Mouse (Mus musculus) myocyte (in vitro differentiated cells): ENCODE measurements around the gene Aldh1a7. TPM values are rescaled to one million over a fixed set of nuclear protein-coding genes. Genes with fewer than 3 reads are reported as not detected.

ENCODE experiments used
- H3K27me3 ChIP-seq: one replicate; pipeline ENCODE4 v1.6.1; 2011; ENCODE audit not compliant: control insufficient read depth, insufficient read depth, insufficient read length
- H3K36me3 ChIP-seq: one replicate; pipeline ENCODE4 v1.6.1; 2011; ENCODE audit not compliant: control insufficient read depth, insufficient read depth
- H3K4me2 ChIP-seq: one replicate; pipeline ENCODE4 v1.6.1; 2011; ENCODE audit warnings: low read depth, control low read depth
- H3K4me3 ChIP-seq: one replicate; pipeline ENCODE4 v1.5.1; 2011; ENCODE audit warnings: mild to moderate bottlenecking, control low read depth, moderate library complexity
- H3K79me2 ChIP-seq: one replicate; pipeline ENCODE4 v1.6.1; 2011; ENCODE audit not compliant: control insufficient read depth, insufficient read depth
- H3ac ChIP-seq: one replicate; pipeline ENCODE4 v1.6.1; 2011; ENCODE audit not compliant: control insufficient read depth, insufficient read length
- CEBPB ChIP-seq: IDR thresholded peaks from 2 replicates; pipeline ENCODE4 v1.6.1; 2011; ENCODE audit warnings: mild to moderate bottlenecking, moderate library complexity; ENCODE audit not compliant: poor library complexity, insufficient read depth, severe bottlenecking
- E2F4 ChIP-seq: IDR thresholded peaks from one replicate; pipeline ENCODE4 v1.6.1; 2011; ENCODE audit warnings: mild to moderate bottlenecking, control low read depth, moderate library complexity; ENCODE audit not compliant: insufficient read depth
- MAX ChIP-seq: IDR thresholded peaks from one replicate; pipeline ENCODE4 v1.6.1; 2011; ENCODE audit warnings: low read depth, mild to moderate bottlenecking, control low read depth
- MYOD1 ChIP-seq, 3 experiments: IDR thresholded peaks; one replicate each; pipeline ENCODE4 v1.6.1; 2011; ENCODE audit warnings: control low read depth in 2 of 3, low read depth in 2 of 3, mild to moderate bottlenecking in 2 of 3, moderate library complexity in 1 of 3; ENCODE audit not compliant: insufficient read length in 2 of 3, control insufficient read depth in 1 of 3
- MYOG ChIP-seq, 3 experiments: IDR thresholded peaks; one replicate each; pipeline ENCODE4 v1.6.1; 2011; ENCODE audit warnings: control low read depth in 2 of 3, low read depth in 2 of 3, mild to moderate bottlenecking in 2 of 3; ENCODE audit not compliant: insufficient read length in 2 of 3, control insufficient read depth in 1 of 3, insufficient read depth in 1 of 3
- POLR2A ChIP-seq: IDR thresholded peaks from one replicate; pipeline ENCODE4 v1.6.1; 2011; ENCODE audit warnings: low read depth, mild to moderate bottlenecking, control low read depth, moderate library complexity; ENCODE audit not compliant: insufficient read length
- POLR2AphosphoS2 ChIP-seq: IDR thresholded peaks from one replicate; pipeline ENCODE4 v1.6.1; 2011; ENCODE audit warnings: low read depth, control low read depth; ENCODE audit not compliant: insufficient read length
- REST ChIP-seq: IDR thresholded peaks from one replicate; pipeline ENCODE4 v1.6.1; 2011; ENCODE audit warnings: mild to moderate bottlenecking, control low read depth, moderate library complexity; ENCODE audit not compliant: insufficient read depth, insufficient read length
- SRF ChIP-seq: IDR thresholded peaks from one replicate; pipeline ENCODE4 v1.6.1; 2011; ENCODE audit warnings: low read depth; ENCODE audit not compliant: control insufficient read depth, insufficient read length
- TCF12 ChIP-seq: IDR thresholded peaks from one replicate; pipeline ENCODE4 v1.6.1; 2011; ENCODE audit warnings: mild to moderate bottlenecking, control low read depth; ENCODE audit not compliant: poor library complexity, insufficient read depth, severe bottlenecking
- TCF3 ChIP-seq: IDR thresholded peaks from one replicate; pipeline ENCODE4 v1.6.1; 2011; ENCODE audit warnings: low read depth, control low read depth; ENCODE audit not compliant: insufficient read length
- USF1 ChIP-seq: IDR thresholded peaks from one replicate; pipeline ENCODE4 v1.6.1; 2011; ENCODE audit warnings: low read depth, mild to moderate bottlenecking, control low read depth, moderate library complexity
- polyA plus RNA-seq: library from polyadenylated mRNA; unstranded; fragments of >200 nt; fragmentation: generic; extraction: Trizol; gene quantifications from one replicate; pipeline ENCODE4 v1.2.1, GENCODE M21; 2012; ENCODE audit warnings: missing spikeins

Gene Aldh1a7
- polyA plus RNA-seq, 1 experiment: not detected

- Histone ChIP-seq H3K27me3 (no peaks in the 10 kb centered on the region), H3K79me2 (no peaks in the 10 kb centered on the region), H3ac (no peak overlapping the region), H3K36me3 (no peaks in the 10 kb centered on the region), H3K4me2 (no peak overlapping the region), H3K4me3 (no peak overlapping the region)
- TF ChIP-seq USF1 (no peak), MAX (no peak), REST (no peak), TCF3 (no peak), SRF (no peak), E2F4 (no peak), TCF12 (no peak), POLR2A (no peak), MYOG (IDR thresholded peaks at IDR 0.05; ENCODE audit: control insufficient read depth in 1 of 3, insufficient read depth in 1 of 3, insufficient read length in 2 of 3, low read depth in 2 of 3) (no peak), POLR2AphosphoS2 (no peak), MYOD1 (IDR thresholded peaks at IDR 0.05; ENCODE audit: control insufficient read depth in 1 of 3, insufficient read length in 2 of 3, low read depth in 2 of 3) (no peak), CEBPB (no peak)
Measured at GRCm38 (mm10) chr19:20761675-20762426, 34.5 kb upstream of the Aldh1a7 start.

- no peak overlapping the region for H3K4me2 ChIP-seq
- H3ac ChIP-seq: no peak overlapping the region
- TF ChIP-seq POLR2A (no peak), USF1 (no peak), MYOD1 (IDR thresholded peaks at IDR 0.05; ENCODE audit: control insufficient read depth in 1 of 3, insufficient read length in 2 of 3, low read depth in 2 of 3) (no peak), MYOG (IDR thresholded peaks at IDR 0.05; ENCODE audit: control insufficient read depth in 1 of 3, insufficient read depth in 1 of 3, insufficient read length in 2 of 3, low read depth in 2 of 3) (no peak), POLR2AphosphoS2 (no peak), TCF12 (no peak), TCF3 (no peak), E2F4 (no peak), MAX (no peak), CEBPB (no peak), SRF (no peak)
- no peak overlapping the region for H3K4me3 ChIP-seq
- no peaks in the 10 kb centered on the region for H3K27me3 ChIP-seq
- H3K79me2 ChIP-seq: no peaks in the 10 kb centered on the region
- H3K36me3 ChIP-seq: no peaks in the 10 kb centered on the region
Measured at GRCm38 (mm10) chr19:20761119-20761518, 33.8 kb upstream of the Aldh1a7 start.

GRCm38 (mm10) chr19:20744630-20745029, 17.3 kb upstream of the Aldh1a7 start:
- Histone ChIP-seq H3K79me2 (no peaks in the 10 kb centered on the region), H3K36me3 (no peaks in the 10 kb centered on the region), H3K27me3 (no peaks in the 10 kb centered on the region), H3ac (no peak overlapping the region), H3K4me3 (no peak overlapping the region), H3K4me2 (no peak overlapping the region)
- no peak for TF ChIP-seq POLR2A
- no peak for TF ChIP-seq E2F4
- TF ChIP-seq MAX: no peak
- no peak for TF ChIP-seq CEBPB
- TF ChIP-seq MYOG (IDR thresholded peaks at IDR 0.05; ENCODE audit: control insufficient read depth in 1 of 3, insufficient read depth in 1 of 3, insufficient read length in 2 of 3, low read depth in 2 of 3): no peak
- TF ChIP-seq TCF12: no peak
- TF ChIP-seq REST: no peak
- TF ChIP-seq USF1: no peak
- TF ChIP-seq MYOD1 (IDR thresholded peaks at IDR 0.05; ENCODE audit: control insufficient read depth in 1 of 3, insufficient read length in 2 of 3, low read depth in 2 of 3): no peak
- TF ChIP-seq SRF: no peak
- no peak for TF ChIP-seq POLR2AphosphoS2
- no peak for TF ChIP-seq TCF3

GRCm38 (mm10) chr19:20728278-20728677, 916 bp upstream of the Aldh1a7 start:
- H3K79me2 ChIP-seq: no peaks in the 10 kb centered on the region
- H3K4me2 ChIP-seq: no peak overlapping the region
- H3ac ChIP-seq: no peak overlapping the region
- no peaks in the 10 kb centered on the region for H3K36me3 ChIP-seq
- no peak for TF ChIP-seq TCF12
- H3K4me3 ChIP-seq: no peak overlapping the region
- H3K27me3 ChIP-seq: no peaks in the 10 kb centered on the region

- no peak for TF ChIP-seq MYOG (IDR thresholded peaks at IDR 0.05; ENCODE audit: control insufficient read depth in 1 of 3, insufficient read depth in 1 of 3, insufficient read length in 2 of 3, low read depth in 2 of 3)
- TF ChIP-seq MYOD1 (IDR thresholded peaks at IDR 0.05; ENCODE audit: control insufficient read depth in 1 of 3, insufficient read length in 2 of 3, low read depth in 2 of 3): no peak
- TF ChIP-seq E2F4: no peak
- no peak for TF ChIP-seq MAX
- TF ChIP-seq TCF12: no peak
- TF ChIP-seq POLR2AphosphoS2: no peak
- no peak for TF ChIP-seq CEBPB
- TF ChIP-seq SRF: no peak
- no peak for TF ChIP-seq REST
- Histone ChIP-seq H3ac (no peak overlapping the region), H3K79me2 (no peaks in the 10 kb centered on the region), H3K27me3 (no peaks in the 10 kb centered on the region), H3K4me2 (no peak overlapping the region), H3K36me3 (no peaks in the 10 kb centered on the region), H3K4me3 (no peak overlapping the region)
Measured at GRCm38 (mm10) chr19:20722913-20723312, 4.4 kb downstream of the Aldh1a7 start.
